Mouse (Mus musculus) heart, embryonic 11.5 days (tissue): ENCODE data around the gene Fam174b. TPM values are rescaled to one million over a fixed set of nuclear protein-coding genes. Genes with fewer than 3 reads are reported as not detected.
A peak's percentile ranks its signal among the peaks of the same experiment; 100 is the strongest.

ENCODE experiments used
- ATAC-seq: fragments of 200-750 bp; cut with Nextera tagmentation; replicated peaks from 2 replicates; pipeline ENCODE4 v1.8.0; 2017; ENCODE audit warnings: moderate library complexity; ENCODE audit not compliant: insufficient number of reproducible peaks, low FRiP score, low TSS enrichment
- H3K27ac ChIP-seq: fragments of 300-500 bp; sonication (generic); 2 replicates; pipeline ENCODE4 v1.5.1; 2014; ENCODE audit warnings: mild to moderate bottlenecking, low read depth, low read length
- H3K27me3 ChIP-seq: fragments of 300-500 bp; sonication (generic); 2 replicates; pipeline ENCODE4 v1.6.1; 2014; ENCODE audit warnings: mild to moderate bottlenecking, low read length, mixed read lengths; ENCODE audit not compliant: control insufficient read depth, insufficient read depth
- H3K36me3 ChIP-seq: fragments of 300-500 bp; sonication (generic); 2 replicates; pipeline ENCODE4 v1.6.1; 2014; ENCODE audit warnings: mild to moderate bottlenecking, low read length, moderate library complexity, mixed read lengths; ENCODE audit not compliant: control insufficient read depth, insufficient read depth
- H3K4me1 ChIP-seq: fragments of 300-500 bp; sonication (generic); 2 replicates; pipeline ENCODE4 v1.6.1; 2014; ENCODE audit warnings: low read length; ENCODE audit not compliant: control insufficient read depth, insufficient read depth
- H3K4me2 ChIP-seq: fragments of 300-500 bp; sonication (generic); 2 replicates; pipeline ENCODE4 v1.6.1; 2014; ENCODE audit warnings: mild to moderate bottlenecking, moderate library complexity
- H3K4me3 ChIP-seq: fragments of 300-500 bp; sonication (generic); 2 replicates; pipeline ENCODE4 v1.5.1; 2014; ENCODE audit warnings: low read depth, low read length
- H3K9ac ChIP-seq: fragments of 300-500 bp; sonication (generic); 2 replicates; pipeline ENCODE4 v1.6.1; 2014; ENCODE audit warnings: mild to moderate bottlenecking, low read depth, low read length, moderate library complexity
- H3K9me3 ChIP-seq: fragments of 300-500 bp; sonication (generic); replicated peaks from 2 replicates; pipeline ENCODE4 v1.6.1; 2016; ENCODE audit warnings: low read length; ENCODE audit not compliant: control insufficient read depth
- whole genome bisulfite sequencing: fragments of 180-500 bp; shearing (Covaris S2); extraction: QIAGEN DNeasy Blood & Tissue Kit; methylation state at CpG from one replicate; pipeline ENCODE4 v1.1.7; 2014; ENCODE audit not compliant: insufficient replicate concordance; 5-methylcytosine and 5-hydroxymethylcytosine counted together
- polyA plus RNA-seq: library from polyadenylated mRNA; unstranded; fragments of >200 nt; fragmentation: Nextera tagmentation; extraction: Ambion mirVana; gene quantifications from 2 replicates; pipeline ENCODE4 v1.2.1, GENCODE M21; 2014

Gene Fam174b
- polyA plus RNA-seq, 1 experiment from 2014 or later: 30.8 TPM

GRCm38 (mm10) chr7:73761691-73762189 lies 21.6 kb downstream of the Fam174b start:
- Histone ChIP-seq H3K27ac (no peak overlapping the region), H3K4me3 (no peak overlapping the region), H3K27me3 (no peaks in the 10 kb centered on the region), H3K4me2 (no peak overlapping the region), H3K36me3 (no peaks in the 10 kb centered on the region), H3K4me1 (peaks cover 8% of the 10 kb centered on the region), H3K9ac (no peak overlapping the region), H3K9me3 (no peaks in the 10 kb centered on the region)
- ATAC-seq: no peak
- WGBS: 73% methylated on average over 8 of the region's 8 CpGs

DNA sequence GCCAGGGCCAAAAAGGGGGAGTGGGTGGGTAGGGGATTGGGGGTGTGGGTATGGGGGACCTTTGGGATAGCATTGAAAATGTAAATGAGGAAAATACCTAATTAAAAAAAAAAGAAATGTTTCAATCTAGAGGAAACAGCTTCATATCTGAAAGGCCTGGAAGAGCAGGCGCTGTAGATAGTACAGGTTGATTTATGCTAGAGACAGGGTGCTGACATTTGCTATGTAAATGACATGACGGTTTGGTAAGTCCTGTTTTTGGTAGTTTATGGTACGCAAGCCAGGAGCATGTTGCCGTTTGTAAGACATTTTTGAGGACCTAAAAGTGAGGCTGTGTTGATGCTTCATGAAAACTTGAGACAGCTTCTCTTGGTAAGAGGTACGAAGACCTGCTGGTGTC lies 24.6 kb downstream of the Fam174b start:
- 81% methylated on average over 5 of the region's 5 CpGs for WGBS

GRCm38 (mm10) chr7:73765186-73765903 lies 25.2 kb downstream of the Fam174b start:
- Histone ChIP-seq H3K27me3 (no peaks in the 10 kb centered on the region), H3K4me2 (peak overlapping the region; percentile 2; the same call in 1 of the 2 replicates), H3K9me3 (no peaks in the 10 kb centered on the region), H3K4me3 (no peak overlapping the region), H3K27ac (peak overlapping the region; percentile 86), H3K36me3 (no peaks in the 10 kb centered on the region), H3K9ac (peak overlapping the region; percentile 22; the same call in 1 of the 2 replicates), H3K4me1 (peaks cover 8% of the 10 kb centered on the region)
- ATAC-seq: peak; percentile 83
- 31% methylated on average over 7 of the region's 7 CpGs for WGBS

More for the DNA sequence above, 24.6 kb downstream of the Fam174b start:
- Histone ChIP-seq H3K27ac (peak overlapping the region; percentile 86), H3K36me3 (no peaks in the 10 kb centered on the region), H3K9me3 (no peaks in the 10 kb centered on the region), H3K9ac (peak overlapping the region; percentile 22; the same call in 1 of the 2 replicates), H3K4me3 (no peak overlapping the region), H3K4me2 (no peak overlapping the region; the same call in 1 of the 2 replicates), H3K4me1 (peaks cover 8% of the 10 kb centered on the region), H3K27me3 (no peaks in the 10 kb centered on the region)
- ATAC-seq: no peak

- no peak for ATAC-seq
- Histone ChIP-seq H3K9me3 (no peaks in the 10 kb centered on the region), H3K4me2 (no peak overlapping the region), H3K9ac (no peak overlapping the region), H3K27ac (no peak overlapping the region), H3K4me3 (no peak overlapping the region), H3K36me3 (no peaks in the 10 kb centered on the region), H3K4me1 (peaks cover 11% of the 10 kb centered on the region), H3K27me3 (no peaks in the 10 kb centered on the region)
- 73% methylated on average over 4 of the region's 4 CpGs for WGBS
These were observed 29.1 kb downstream of the Fam174b start for GRCm38 (mm10) chr7:73769224-73769623.

GRCm38 (mm10) chr7:73771384-73772274 lies 31.5 kb downstream of the Fam174b start:
- H3K9ac ChIP-seq: no peak overlapping the region
- no peaks in the 10 kb centered on the region for H3K36me3 ChIP-seq
- H3K4me2 ChIP-seq: peak overlapping the region; percentile 23
- 0 out of 2 replicates have a peak, but pooled peaks have one; percentile 41 for ATAC-seq
- H3K4me3 ChIP-seq: no peak overlapping the region
- H3K27ac ChIP-seq: no peak overlapping the region
- H3K9me3 ChIP-seq: no peaks in the 10 kb centered on the region
- 38% methylated on average over 19 of the region's 19 CpGs for WGBS
- peaks cover 3% of the 10 kb centered on the region; the same call in 1 of the 2 replicates for H3K4me1 ChIP-seq
- H3K27me3 ChIP-seq: no peaks in the 10 kb centered on the region

- Histone ChIP-seq H3K4me1 (peaks cover 3% of the 10 kb centered on the region; the same call in 1 of the 2 replicates), H3K9me3 (no peaks in the 10 kb centered on the region), H3K4me2 (no peak overlapping the region), H3K9ac (no peak overlapping the region), H3K27ac (no peak overlapping the region), H3K36me3 (no peaks in the 10 kb centered on the region), H3K4me3 (no peak overlapping the region), H3K27me3 (no peaks in the 10 kb centered on the region)
- no peak for ATAC-seq
- 68% methylated on average over 14 of the region's 14 CpGs for WGBS
These were observed 32.2 kb downstream of the Fam174b start for GRCm38 (mm10) chr7:73772275-73772765.

- Histone ChIP-seq H3K36me3 (no peaks in the 10 kb centered on the region), H3K4me1 (peaks cover 3% of the 10 kb centered on the region; the same call in 1 of the 2 replicates), H3K27ac (no peak overlapping the region), H3K9me3 (no peaks in the 10 kb centered on the region), H3K4me3 (no peak overlapping the region), H3K4me2 (no peak overlapping the region), H3K9ac (no peak overlapping the region), H3K27me3 (no peaks in the 10 kb centered on the region)
- no peak for ATAC-seq
- 50% methylated on average over 9 of the region's 9 CpGs for WGBS
These were observed 34.7 kb downstream of the Fam174b start for GRCm38 (mm10) chr7:73774781-73775180.

DNA sequence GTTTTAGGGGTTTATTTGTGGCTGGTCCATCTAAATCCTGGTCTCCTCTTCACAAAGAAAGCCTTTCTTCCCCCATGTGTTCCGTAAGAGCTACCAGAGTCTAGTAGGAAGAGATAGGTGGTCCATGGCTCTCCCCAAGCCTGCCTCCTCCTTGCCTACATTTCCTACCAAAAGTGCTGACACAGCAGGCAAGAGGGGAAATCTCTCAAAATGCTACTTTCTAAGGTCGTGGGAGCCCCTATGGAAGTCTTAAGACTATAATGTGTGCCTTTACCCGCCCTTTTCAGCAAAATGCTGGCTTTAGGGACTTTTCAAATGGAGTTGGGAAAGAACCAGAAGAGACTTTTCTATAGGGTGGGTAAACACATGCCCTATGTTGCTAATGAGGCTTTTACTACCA lies 37.7 kb downstream of the Fam174b start:
- no peak for ATAC-seq
- Histone ChIP-seq H3K27me3 (no peaks in the 10 kb centered on the region), H3K9ac (no peak overlapping the region), H3K36me3 (no peaks in the 10 kb centered on the region), H3K9me3 (no peaks in the 10 kb centered on the region), H3K4me1 (no peaks in the 10 kb centered on the region), H3K4me2 (no peak overlapping the region), H3K27ac (no peak overlapping the region), H3K4me3 (no peak overlapping the region)
- 58% methylated on average over 3 of the region's 3 CpGs for WGBS
